Mouse (Mus musculus) forebrain, embryonic 10.5 days (tissue): Measurements from ENCODE around the gene Dixdc1. TPM values are rescaled to one million over a fixed set of nuclear protein-coding genes. Genes with fewer than 3 reads are reported as not detected.
"Not testable (repeated sequence)": the region's sequence is repeated elsewhere in the genome, so short reads cannot be mapped to it uniquely, and the experiment has no call there.

ENCODE experiments used
- DNase-seq: peaks from one replicate; pipeline ENCODE4 v3.0.0-alpha.2; 2017; ENCODE audit warnings: low spot score; ENCODE audit errors: extremely low spot score
- H3K27ac ChIP-seq: fragments of 300-500 bp; sonication (generic); 2 replicates; pipeline ENCODE4 v1.5.1; 2016; ENCODE audit warnings: mild to moderate bottlenecking
- H3K27me3 ChIP-seq: fragments of 300-500 bp; sonication (generic); 2 replicates; pipeline ENCODE4 v1.6.1; 2016; ENCODE audit warnings: mild to moderate bottlenecking; ENCODE audit not compliant: poor library complexity, severe bottlenecking
- H3K36me3 ChIP-seq: fragments of 300-500 bp; sonication (generic); replicated peaks from 2 replicates; pipeline ENCODE4 v1.6.1; 2016; ENCODE audit warnings: mild to moderate bottlenecking, moderate library complexity
- H3K4me1 ChIP-seq: fragments of 300-500 bp; sonication (generic); 2 replicates; pipeline ENCODE4 v1.6.1; 2016
- H3K4me3 ChIP-seq: fragments of 300-500 bp; sonication (generic); 2 replicates; pipeline ENCODE4 v1.5.1; 2016; ENCODE audit warnings: mild to moderate bottlenecking, moderate library complexity
- H3K9me3 ChIP-seq: fragments of 300-500 bp; sonication (generic); 2 replicates; pipeline ENCODE4 v1.6.1; 2016; ENCODE audit warnings: mild to moderate bottlenecking, moderate library complexity
- WGBS: fragments of 180-500 bp; shearing (Covaris S2); methylation state at CpG from one replicate; pipeline ENCODE4 v1.1.7; 2016; 5-methylcytosine and 5-hydroxymethylcytosine counted together
- polyA plus RNA-seq: library from polyadenylated mRNA; unstranded; fragments of >200 nt; fragmentation: Nextera tagmentation; extraction: Ambion mirVana; gene quantifications from 2 replicates; pipeline ENCODE4 v1.2.1, GENCODE M21; 2016

The Dixdc1 gene
- polyA plus RNA-seq, 1 experiment from 2014 or later = 22.2 TPM

DNA sequence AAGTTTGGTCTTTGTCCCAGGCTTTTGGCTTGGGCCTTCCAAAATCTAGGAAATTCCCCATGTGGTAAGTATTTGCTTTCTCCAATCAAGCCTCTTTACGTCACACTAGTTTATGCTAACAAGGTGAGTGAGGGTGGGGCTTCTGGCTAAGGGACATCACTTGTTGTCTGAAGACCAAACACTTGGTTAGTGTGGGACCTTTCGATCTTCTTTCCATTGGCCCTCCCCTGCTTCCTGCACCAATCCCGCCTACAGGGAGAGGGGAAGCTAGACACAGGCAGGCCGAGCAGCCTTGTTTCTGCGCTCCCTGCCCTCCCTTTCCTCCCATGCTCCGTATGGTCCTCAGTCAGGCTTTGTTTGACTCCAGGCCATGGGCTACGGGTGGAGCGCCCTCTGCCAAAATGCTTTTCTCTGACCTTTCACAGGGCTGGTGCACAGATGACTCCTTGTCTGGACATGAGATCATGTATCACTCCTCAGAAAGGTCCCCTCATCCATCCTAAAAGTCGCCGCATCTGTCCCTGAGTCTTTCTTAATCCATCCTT is 92.4 kb downstream of the Dixdc1 start:
- Histone ChIP-seq H3K36me3 (peaks cover 96% of the 10 kb centered on the region), H3K4me1 (no peaks in the 10 kb centered on the region), H3K9me3 (no peaks in the 10 kb centered on the region), H3K4me3 (no peak overlapping the region), H3K27ac (no peak overlapping the region), H3K27me3 (no peaks in the 10 kb centered on the region)
- no peak for DNase-seq
- 78% methylated on average over 10 of the region's 10 CpGs for WGBS

DNA sequence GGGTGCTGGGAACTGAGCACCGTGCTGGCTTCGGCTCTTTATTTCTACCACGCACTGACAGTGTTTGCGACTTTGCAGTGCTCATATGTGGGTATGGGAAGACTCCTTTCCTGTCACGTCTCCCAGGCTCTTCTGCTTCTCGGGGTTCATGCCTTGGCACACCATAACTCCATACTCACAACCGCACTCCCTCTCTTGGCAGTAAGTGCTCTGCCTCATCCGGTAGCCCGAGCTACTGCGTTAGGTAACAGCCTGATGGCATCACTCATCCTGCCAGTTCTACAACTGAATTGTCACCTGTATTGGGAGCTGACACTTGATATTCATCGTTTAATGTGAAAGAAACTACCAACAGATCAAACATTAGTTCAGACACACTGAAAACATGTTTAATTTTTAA is 105.0 kb downstream of the Dixdc1 start:
- Histone ChIP-seq H3K4me1 (no peaks in the 10 kb centered on the region), H3K36me3 (peaks cover 74% of the 10 kb centered on the region), H3K27me3 (no peaks in the 10 kb centered on the region), H3K27ac (no peak overlapping the region), H3K4me3 (no peak overlapping the region), H3K9me3 (no peaks in the 10 kb centered on the region)
- no peak for DNase-seq
- 96% methylated on average over 11 of the region's 11 CpGs for WGBS

DNA sequence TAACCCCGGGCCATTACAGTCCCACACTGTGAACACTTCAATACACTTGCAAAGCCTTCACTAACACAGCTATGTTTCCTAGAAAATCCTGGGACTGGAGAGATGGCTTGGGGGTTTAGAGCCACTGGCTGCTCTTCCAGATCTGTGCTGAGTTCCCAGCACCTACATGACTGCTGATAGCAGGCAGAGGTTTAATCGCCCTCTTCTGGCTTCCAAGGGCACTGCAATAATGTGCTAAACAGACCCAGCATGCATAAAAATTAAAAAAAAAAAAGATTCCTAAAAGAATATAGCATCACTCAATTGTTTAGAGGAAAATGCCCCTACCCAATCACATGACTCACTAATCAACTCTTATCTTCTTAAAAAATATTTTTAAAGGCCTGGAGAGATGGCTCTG is 106.3 kb downstream of the Dixdc1 start:
- H3K9me3 ChIP-seq = no peaks in the 10 kb centered on the region
- peaks cover 62% of the 10 kb centered on the region for H3K36me3 ChIP-seq
- H3K27me3 ChIP-seq = no peaks in the 10 kb centered on the region
- DNase-seq = no peak
- H3K4me1 ChIP-seq = no peaks in the 10 kb centered on the region
- no peak overlapping the region for H3K4me3 ChIP-seq
- WGBS = 58% methylated on average over 2 of the region's 2 CpGs
- no peak overlapping the region for H3K27ac ChIP-seq

DNA sequence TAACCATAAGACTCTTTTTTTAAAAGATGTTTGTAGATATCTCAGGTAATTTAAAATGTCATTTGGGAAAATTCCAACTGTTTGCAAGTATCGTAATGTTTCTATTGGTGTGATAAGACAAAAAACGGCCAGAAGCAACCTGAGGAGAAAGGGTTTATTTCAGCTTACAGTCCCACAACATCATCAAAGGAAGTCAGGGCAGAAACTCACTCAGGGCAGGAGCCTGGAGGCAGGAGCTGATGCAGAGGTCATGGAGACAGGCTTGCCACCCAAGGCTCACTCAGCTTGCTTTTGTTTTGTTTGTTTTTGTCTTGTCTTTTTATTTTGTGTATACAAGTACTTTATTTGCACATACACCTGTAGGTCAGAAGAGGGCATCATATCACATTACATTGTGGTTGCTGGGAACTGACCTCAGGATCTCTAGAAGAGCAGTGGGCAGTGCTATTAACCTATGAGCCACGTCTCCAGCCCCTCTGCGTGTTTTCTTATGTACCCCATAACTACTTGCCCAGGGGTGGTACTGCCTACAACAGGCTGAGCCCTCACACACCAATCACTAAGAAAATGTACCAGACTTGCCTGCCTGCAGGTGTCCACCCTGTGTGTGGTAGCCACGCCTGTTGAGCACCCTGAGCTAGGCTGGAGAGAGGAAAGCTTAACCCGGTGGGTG is 107.2 kb downstream of the Dixdc1 start:
- 89% methylated on average over 6 of the region's 6 CpGs for WGBS
- Histone ChIP-seq H3K36me3 (peaks cover 53% of the 10 kb centered on the region), H3K27ac (no peak overlapping the region), H3K4me1 (no peaks in the 10 kb centered on the region), H3K4me3 (no peak overlapping the region), H3K27me3 (no peaks in the 10 kb centered on the region), H3K9me3 (no peaks in the 10 kb centered on the region)
- DNase-seq = no peak

- not testable (repeated sequence) for H3K27me3 ChIP-seq, H3K4me1 ChIP-seq, H3K27ac ChIP-seq, H3K9me3 ChIP-seq, DNase-seq, H3K4me3 ChIP-seq
- peaks cover 40% of the 10 kb centered on the region for H3K36me3 ChIP-seq
- 95% methylated on average over 6 of the region's 8 CpGs for WGBS
These were observed 108.4 kb downstream of the Dixdc1 start for GRCm38 (mm10) chr9:50630903-50631302.

- 68% methylated on average over 9 of the region's 9 CpGs for WGBS
- DNase-seq = no peak
These were observed 121.5 kb downstream of the Dixdc1 start for GRCm38 (mm10) chr9:50617794-50618330.

GRCm38 (mm10) chr9:50616766-50617603 is 122.3 kb downstream of the Dixdc1 start, which contains the start of the genes Pih1d2 and Nkapd1:
TSS of gene Pih1d2 (plus strand) at chr9:50617321.
TSS of gene Nkapd1 (minus strand) at chr9:50617464.
- WGBS = under 1% methylated on average over 80 of the region's 81 CpGs
- peak within 1 kb of the TSS; percentile 97 for H3K27ac ChIP-seq
- DNase-seq = peak; percentile 87

More at GRCm38 (mm10) chr9:50617794-50618330, 121.5 kb downstream of the Dixdc1 start:
- no peak overlapping the region for H3K27ac ChIP-seq
- H3K9me3 ChIP-seq = no peaks in the 10 kb centered on the region
- peaks cover 22% of the 10 kb centered on the region for H3K4me1 ChIP-seq
- peaks cover 26% of the 10 kb centered on the region for H3K36me3 ChIP-seq
- H3K4me3 ChIP-seq = peak overlapping the region; percentile 99
- H3K27me3 ChIP-seq = no peaks in the 10 kb centered on the region

DNA sequence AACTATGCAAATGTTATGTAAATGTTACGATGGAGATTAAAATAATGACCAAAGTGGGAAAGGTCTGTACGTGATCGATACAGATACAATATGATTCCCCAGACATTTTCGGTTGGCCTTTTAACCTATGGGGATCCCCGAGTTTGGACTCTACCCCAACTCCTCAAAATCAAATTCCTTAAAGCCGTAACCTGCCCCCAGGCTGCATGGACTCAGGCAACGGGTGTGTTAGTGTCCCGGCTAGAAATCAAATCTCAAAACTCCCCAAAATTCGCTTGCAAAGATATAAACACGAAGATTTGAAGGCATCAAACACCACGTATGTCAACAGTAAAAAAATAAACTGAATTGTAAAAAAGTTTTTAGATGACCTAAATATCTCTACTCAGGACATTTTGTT is 123.2 kb downstream of the Dixdc1 start:
- peak overlapping the region; percentile 99 for H3K4me3 ChIP-seq
- no peaks in the 10 kb centered on the region for H3K9me3 ChIP-seq
- peaks cover 42% of the 10 kb centered on the region for H3K36me3 ChIP-seq
- no peak for DNase-seq
- 43% methylated on average over 11 of the region's 11 CpGs for WGBS
- H3K27ac ChIP-seq = peak overlapping the region; percentile 97
- peaks cover 22% of the 10 kb centered on the region for H3K4me1 ChIP-seq
- no peaks in the 10 kb centered on the region for H3K27me3 ChIP-seq

More at GRCm38 (mm10) chr9:50616766-50617603, 122.3 kb downstream of the Dixdc1 start, which contains the start of the genes Pih1d2 and Nkapd1:
- Histone ChIP-seq H3K4me3 (peak within 1 kb of the TSS; percentile 99), H3K36me3 (peaks cover 35% of the 10 kb centered on the region), H3K4me1 (peaks cover 22% of the 10 kb centered on the region), H3K9me3 (no peaks in the 10 kb centered on the region), H3K27me3 (no peaks in the 10 kb centered on the region)

Other genes starting within 250 kb of the Dixdc1 start
- 0.24 and 0.28 TPM in 2 replicates for gene Plet1, start 245.0 kb downstream of the Dixdc1 start, polyA plus RNA-seq
- gene Pts, start 210.8 kb downstream of the Dixdc1 start, polyA plus RNA-seq = 81.2 and 86.5 TPM in 2 replicates
- 3.7 and 4.5 TPM in 2 replicates for gene Il18, start 184.7 kb downstream of the Dixdc1 start, polyA plus RNA-seq
- gene Bco2, start 184.3 kb downstream of the Dixdc1 start, polyA plus RNA-seq = 0.25 TPM in 2 replicates
- gene Tex12, start 178.2 kb downstream of the Dixdc1 start, polyA plus RNA-seq = 0.17 TPM in 1 of 2 replicates, not detected in the other
- 325 and 340 TPM in 2 replicates for gene Sdhd, start 135.7 kb downstream of the Dixdc1 start, polyA plus RNA-seq
- 308 and 321 TPM in 2 replicates for gene Timm8b, start 135.6 kb downstream of the Dixdc1 start, polyA plus RNA-seq
- gene Pih1d2, start 122.2 kb downstream of the Dixdc1 start, polyA plus RNA-seq = 6.5 and 7.9 TPM in 2 replicates
- gene Nkapd1, start 122.1 kb downstream of the Dixdc1 start, polyA plus RNA-seq = 20.5 and 22.1 TPM in 2 replicates
- gene Dlat, start 79.7 kb downstream of the Dixdc1 start, polyA plus RNA-seq = 54.0 and 59.0 TPM in 2 replicates
- gene 2310030G06Rik, start 7.0 kb upstream of the Dixdc1 start, polyA plus RNA-seq = 2.1 and 2.5 TPM in 2 replicates
- gene Cryab, start 11.8 kb upstream of the Dixdc1 start, polyA plus RNA-seq = 3.2 and 5.7 TPM in 2 replicates
- 0.69 and 1.1 TPM in 2 replicates for gene Hspb2, start 12.8 kb upstream of the Dixdc1 start, polyA plus RNA-seq
- 12.2 and 14.5 TPM in 2 replicates for gene Fdxacb1, start 28.7 kb upstream of the Dixdc1 start, polyA plus RNA-seq
- gene Alg9, start 35.5 kb upstream of the Dixdc1 start, polyA plus RNA-seq = 35.0 and 36.9 TPM in 2 replicates
- 23.2 and 24.7 TPM in 2 replicates for gene 1110032A03Rik, start 36.0 kb upstream of the Dixdc1 start, polyA plus RNA-seq
- 170 and 171 TPM in 2 replicates for gene Ppp2r1b, start 105.8 kb upstream of the Dixdc1 start, polyA plus RNA-seq